9 mouse cellular contexts compared by ENCODE assay signal in genomic region chr16:34440019-34440615, GRCm38 (mm10).
DNase-seq lines count a peak whose midpoint lies in the region; ATAC-seq and TF ChIP-seq lines count a peak whose summit lies in the region.
"Had no signal": no experiment of that assay in that cellular context is flagged by ENCODE, and none has a peak within 500 bp of the region (broad histone marks: within the 10 kb centered on the region; RNA-seq: fewer than 3 reads in every experiment).

No protein-coding gene starts in this region.

- H3K27me3 ChIP-seq in heart, embryonic 15.5 days = no peaks in the 10 kb centered on the region
- no peaks in the 10 kb centered on the region for H3K27me3 ChIP-seq in stomach, postnatal 0 days (ENCODE audit: control insufficient read depth, insufficient read depth, low read length)

- WGBS in heart, embryonic 15.5 days = 56% methylated on average over 8 of the region's 8 CpGs
- WGBS in stomach, postnatal 0 days = 77% methylated on average over 8 of the region's 8 CpGs

- intact Hi-C loops in left cerebral cortex, adult 2 months (cut with DNase I) = loop anchor here (2.0 kb wide), 3 partner anchors 25 to 51 kb away; no protein-coding TSS in a partner anchor

- H3K4me1 ChIP-seq in heart, embryonic 15.5 days (replicated peaks) = peaks cover 45% of the 10 kb centered on the region
- H3K4me1 ChIP-seq in stomach, postnatal 0 days (replicated peaks; ENCODE audit: control insufficient read depth, insufficient read depth) = peaks cover 4% of the 10 kb centered on the region; the same call in 1 of the 2 replicates

- no peak overlapping the region for H3K4me2 ChIP-seq in heart, embryonic 15.5 days
- H3K4me2 ChIP-seq in stomach, postnatal 0 days (replicated peaks; ENCODE audit: low read depth) = no peak overlapping the region

- DNase-seq in heart, adult 11 months = no peak
- peak; percentile 82 for DNase-seq in retina, postnatal 1 day
- DNase-seq in retina, embryonic 14.5 days (ENCODE audit: low spot score) = no peak
- peak in 1 of 2 experiments; percentile 70 for DNase-seq in left cerebral cortex, adult 2 months (ENCODE audit: extremely low spot score in 1 of 2, low spot score in 2 of 2)
- DNase-seq in stomach, postnatal 0 days (ENCODE audit: low spot score) = no peak
- no peak for DNase-seq in cerebellum, adult 18-20 months

- TF ChIP-seq EP300 in stomach, postnatal 0 days (optimal IDR thresholded peaks at IDR 0.05) = no peak

- no peak overlapping the region for H3K9ac ChIP-seq in heart, embryonic 15.5 days
- H3K9ac ChIP-seq in stomach, postnatal 0 days (ENCODE audit: low read length) = no peak overlapping the region

- TF ChIP-seq CTCF in left cerebral cortex, adult 2 months (IDR thresholded peaks at IDR 0.05) = no peak
- TF ChIP-seq CTCF in stomach, postnatal 0 days (IDR thresholded peaks at IDR 0.05; ENCODE audit: low read depth) = no peak

- H3K27ac ChIP-seq in heart, embryonic 15.5 days = peak overlapping the region; percentile 82
- H3K27ac ChIP-seq in left cerebral cortex, adult 2 months = peak overlapping the region; percentile 69
- peak overlapping the region; percentile 67 for H3K27ac ChIP-seq in stomach, postnatal 0 days (replicated peaks)

- no peaks in the 10 kb centered on the region for H3K9me3 ChIP-seq in heart, embryonic 15.5 days (replicated peaks)
- H3K9me3 ChIP-seq in stomach, postnatal 0 days (ENCODE audit: control insufficient read depth, low read length) = no peaks in the 10 kb centered on the region
- H3K9me3 ChIP-seq: G1E had no signal

- 0 out of 2 replicates have a peak, but pooled peaks have one; percentile 11 for ATAC-seq in heart, embryonic 15.5 days (replicated peaks; ENCODE audit: insufficient number of reproducible peaks, insufficient read depth, low FRiP score, low read depth)
- ATAC-seq in stomach, postnatal 0 days (ENCODE audit: low FRiP score, low TSS enrichment) = no peak
- ATAC-seq in granulocyte monocyte progenitor cell, adult 5-6 weeks (replicated peaks; ENCODE audit: poor library complexity, severe bottlenecking) = no peak

- no peaks in the 10 kb centered on the region for H3K36me3 ChIP-seq in heart, embryonic 15.5 days
- no peaks in the 10 kb centered on the region for H3K36me3 ChIP-seq in stomach, postnatal 0 days (ENCODE audit: control insufficient read depth, insufficient read depth, low read length)
- H3K36me3 ChIP-seq: G1E had no signal

- H3K4me3 ChIP-seq in heart, embryonic 15.5 days = no peak overlapping the region
- no peak overlapping the region for H3K4me3 ChIP-seq in left cerebral cortex, adult 2 months
- no peak overlapping the region for H3K4me3 ChIP-seq in stomach, postnatal 0 days (ENCODE audit: low read depth, low read length)
